Mouse (Mus musculus) lung, postnatal 25 days (tissue): ENCODE measurements at regions not wholly inside any gene's neighbourhood (a gene's known extent, or its start where the extent isn't known, plus 50 kb on each side); places are given as distances from the start of the nearest gene placed in this dataset.
A peak's percentile ranks its signal among the peaks of the same experiment; 100 is the strongest.

Experiments used
- DNase-seq: peaks from one replicate; pipeline ENCODE4 v3.0.0; 2022; ENCODE audit warnings: low spot score

DNA sequence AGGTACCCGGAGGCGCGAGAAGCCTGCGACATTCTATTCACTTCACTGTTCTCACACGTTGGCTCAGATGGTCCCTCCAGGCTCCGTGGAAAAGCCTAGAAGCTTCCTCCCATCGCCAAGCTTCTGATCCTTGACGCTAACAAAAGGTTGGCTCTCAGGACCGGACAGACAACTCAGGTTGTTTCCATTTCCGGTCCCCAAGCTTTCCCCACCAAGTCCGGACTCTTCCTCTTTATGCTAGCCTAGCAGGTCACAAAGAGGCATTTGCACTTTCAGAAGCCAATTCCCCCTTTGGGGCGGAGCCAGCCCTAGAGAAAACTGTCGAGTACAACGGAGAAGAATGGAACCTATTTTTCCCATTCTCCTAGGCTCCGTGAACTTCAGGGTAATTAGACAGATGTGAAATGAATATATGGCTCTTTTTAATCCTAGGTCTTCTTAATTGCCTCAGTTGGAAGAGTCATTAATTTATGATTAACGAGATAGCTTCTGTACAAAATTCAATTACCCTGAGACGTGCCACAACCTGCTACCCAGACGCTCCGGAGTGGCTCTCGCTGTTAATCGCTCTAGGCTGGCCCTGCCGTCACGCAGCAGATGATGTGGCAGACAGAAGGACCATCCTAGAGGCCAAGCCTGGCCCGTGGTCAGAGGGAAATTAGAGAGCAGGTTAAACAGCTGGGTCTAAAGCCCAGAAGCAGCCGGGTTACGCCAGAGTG lies 207.6 kb downstream of the Xxylt1 start:
- peak; percentile 21 for DNase-seq

DNA sequence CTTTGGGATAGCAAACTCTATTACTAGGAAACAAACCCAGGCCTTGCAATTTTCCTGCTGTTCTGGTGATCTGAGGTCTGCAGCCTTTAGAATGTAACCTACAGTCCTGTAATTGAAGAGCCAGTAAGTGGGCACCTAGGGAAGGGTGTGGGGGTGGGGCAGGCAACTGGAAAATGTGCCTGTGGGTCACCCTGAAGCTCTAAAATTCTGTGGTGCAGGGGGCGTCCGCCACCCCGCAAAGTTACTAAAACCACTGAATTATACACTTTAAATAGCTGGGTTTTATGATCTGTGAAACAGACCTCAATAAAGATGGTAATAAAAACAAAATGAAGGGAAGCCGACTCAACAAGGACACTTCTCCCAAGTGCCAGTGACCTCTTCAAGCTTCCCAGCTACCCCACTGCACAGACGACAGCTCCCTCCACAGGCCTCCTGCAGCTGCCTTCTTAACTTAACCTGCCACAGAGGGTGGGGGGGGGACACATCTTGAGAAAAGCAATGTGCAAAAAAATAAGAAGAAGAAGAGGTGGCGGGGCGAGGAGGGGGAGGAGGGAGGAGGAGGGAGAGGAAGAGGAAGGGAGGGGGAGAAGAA lies 205.9 kb downstream of the Xxylt1 start:
- DNase-seq = no peak

DNA sequence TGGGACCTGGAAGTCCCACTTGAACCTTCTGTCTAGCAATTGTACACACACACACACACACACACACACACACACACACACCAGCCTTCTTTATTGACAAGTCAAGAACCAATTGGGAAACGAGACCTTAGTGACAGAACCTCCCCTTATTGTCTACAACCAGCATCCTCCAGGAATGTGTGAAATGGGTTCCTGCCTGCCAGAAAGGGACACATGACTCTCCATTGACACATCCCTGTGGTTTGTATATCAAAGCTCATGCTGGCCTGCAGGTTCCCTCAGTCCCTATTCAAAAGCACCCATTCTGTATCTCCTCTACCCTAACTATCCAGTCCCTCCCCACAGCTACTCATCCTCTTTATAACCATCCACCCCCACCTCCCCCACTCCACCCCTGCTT lies 202.4 kb downstream of the Xxylt1 start:
- no peak for DNase-seq

DNA sequence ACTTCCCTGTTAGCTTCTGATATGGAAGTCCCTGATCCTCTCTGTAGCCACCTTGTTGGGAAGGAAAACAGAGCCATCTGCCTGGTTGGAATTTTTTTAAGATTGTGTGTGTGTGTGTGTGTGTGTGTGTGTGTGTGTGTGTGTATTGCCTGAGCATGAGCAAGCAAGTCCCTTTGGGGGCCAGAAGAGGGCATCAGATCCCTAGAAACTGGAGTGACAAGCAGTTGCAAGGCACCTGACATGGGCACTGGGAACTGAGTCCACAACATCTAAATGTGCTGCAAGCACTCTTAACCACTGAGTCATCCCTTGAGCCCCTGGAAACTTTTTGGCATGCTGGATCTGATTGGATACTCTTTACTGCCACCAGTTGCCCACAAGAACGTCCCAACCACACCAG lies 201.4 kb downstream of the Xxylt1 start:
- no peak for DNase-seq

DNA sequence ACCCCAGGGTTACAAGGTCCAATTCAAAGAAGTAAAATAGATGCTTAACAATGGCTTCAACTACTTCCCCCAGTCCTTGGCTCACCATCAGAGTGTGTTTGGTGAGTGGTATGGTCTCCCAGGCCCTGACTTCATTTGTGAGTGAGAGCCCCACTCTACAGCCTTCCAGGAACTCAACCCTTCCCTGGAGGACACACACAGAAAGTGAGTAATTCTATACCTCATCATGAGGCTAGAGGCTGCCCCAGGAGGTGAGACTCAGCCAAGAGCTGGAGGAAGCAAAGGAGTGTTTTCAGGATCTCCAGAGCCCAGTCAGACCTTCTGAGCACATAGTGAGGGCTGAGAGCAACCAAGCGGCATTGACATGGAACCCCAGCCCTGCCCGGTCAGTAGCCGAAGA lies 200.6 kb downstream of the Xxylt1 start:
- DNase-seq = no peak

DNA sequence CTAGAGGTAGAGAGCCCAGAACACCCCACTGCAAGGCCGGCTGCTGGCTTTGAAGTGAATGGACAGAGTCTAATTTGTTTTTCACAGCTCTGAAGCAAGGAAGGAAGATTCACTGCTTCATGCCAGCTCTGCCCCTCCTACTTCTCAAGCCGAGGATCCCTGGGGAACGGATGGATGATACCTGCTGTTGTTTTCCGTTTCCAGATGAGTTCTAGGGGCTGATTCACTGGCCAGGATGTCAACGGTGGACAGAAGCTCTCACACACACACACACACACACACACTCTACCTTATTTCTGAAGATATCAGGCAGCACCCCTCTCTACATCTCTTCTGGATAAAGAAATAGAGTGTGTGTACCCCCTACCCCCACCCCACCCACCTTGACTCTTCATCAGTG lies 200.0 kb downstream of the Xxylt1 start:
- DNase-seq = no peak

DNA sequence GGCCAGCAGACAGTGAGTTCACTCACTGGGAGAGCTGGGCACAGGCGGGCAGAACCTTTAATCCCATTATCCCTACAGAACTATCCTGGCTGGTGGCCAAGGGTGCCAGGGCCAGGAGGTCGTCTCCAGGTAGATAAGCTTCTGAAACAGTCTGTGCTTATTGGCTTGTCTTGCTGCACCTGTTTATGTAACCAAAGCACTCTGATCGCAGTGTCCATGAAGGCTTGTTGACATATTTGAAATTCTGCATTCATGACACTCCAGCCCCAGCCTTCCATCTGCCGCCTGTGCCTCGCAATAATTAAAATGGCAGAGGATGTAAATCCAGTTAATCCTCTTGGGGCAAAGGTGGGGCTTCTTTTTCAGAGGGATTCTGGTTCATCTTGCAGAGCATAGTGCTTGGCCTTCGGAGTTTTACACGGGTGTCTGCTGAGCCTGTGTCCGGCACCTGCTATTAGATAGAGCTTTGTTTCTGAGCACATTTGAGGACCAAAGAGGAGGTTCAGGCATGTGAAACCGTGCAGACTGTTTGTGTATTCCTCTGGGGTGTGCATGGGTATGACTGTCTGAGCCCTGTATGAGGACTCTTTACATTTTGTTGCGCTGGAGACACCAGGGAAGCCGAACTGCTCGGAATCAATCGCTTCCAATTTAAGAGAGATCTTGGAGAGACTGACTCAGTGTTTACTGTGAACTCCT lies 197.6 kb downstream of the Xxylt1 start:
- no peak for DNase-seq

DNA sequence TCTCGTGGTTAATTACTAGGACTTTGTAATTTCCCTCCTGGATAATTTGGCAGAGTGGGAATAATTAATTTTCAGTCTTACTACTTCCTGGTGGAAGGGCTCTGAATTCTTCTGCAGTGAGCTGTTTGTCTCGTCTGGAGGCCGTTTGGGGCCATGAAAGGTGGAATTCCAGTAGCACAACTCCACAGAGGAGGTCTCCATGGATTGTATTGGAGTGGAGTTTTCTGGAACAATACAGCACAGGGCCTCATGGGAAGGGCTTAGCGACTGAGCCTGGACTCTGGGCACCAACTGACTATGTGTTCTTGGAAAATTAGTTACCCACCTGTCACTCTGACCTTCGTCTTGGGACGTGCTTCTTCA lies 197.1 kb downstream of the Xxylt1 start:
- DNase-seq = no peak

DNA sequence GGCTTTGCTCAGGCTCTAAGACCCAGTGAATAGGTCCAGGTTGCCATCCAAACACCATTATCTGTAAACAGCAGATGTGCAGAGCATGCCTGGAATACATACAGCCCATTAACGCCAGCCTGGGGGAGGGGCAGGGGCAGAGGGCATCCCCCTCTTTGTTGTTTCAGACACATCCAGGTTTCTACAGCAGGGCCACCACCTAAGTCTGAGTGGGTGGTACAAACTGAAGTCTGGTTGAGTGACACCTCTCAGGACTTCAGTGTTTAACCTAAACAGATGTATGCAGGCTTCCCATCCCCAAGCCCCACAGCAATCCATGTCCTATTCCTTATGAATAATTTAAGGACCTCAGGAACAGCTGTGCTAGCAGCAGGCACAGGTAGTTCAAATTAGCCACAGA lies 194.2 kb downstream of the Xxylt1 start:
- no peak for DNase-seq

DNA sequence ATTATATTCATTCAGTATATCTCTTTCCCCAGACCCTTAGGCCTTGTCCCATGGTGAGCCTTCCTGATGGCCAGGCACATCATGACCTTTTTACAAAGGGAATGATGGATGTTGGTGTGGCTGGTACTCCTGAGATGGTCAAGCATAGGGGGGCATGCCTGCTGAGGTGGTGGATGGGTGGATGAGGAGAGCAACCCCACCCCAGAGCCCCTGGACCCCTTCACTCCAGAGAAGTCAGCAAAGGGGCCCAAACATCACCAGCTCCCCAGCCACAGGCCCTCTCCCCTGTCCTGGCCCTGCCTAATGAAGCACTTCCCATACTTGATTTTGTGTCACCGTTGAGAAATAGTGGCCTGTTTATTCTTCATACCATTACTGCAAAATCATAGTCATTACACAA lies 193.7 kb downstream of the Xxylt1 start:
- DNase-seq = no peak

DNA sequence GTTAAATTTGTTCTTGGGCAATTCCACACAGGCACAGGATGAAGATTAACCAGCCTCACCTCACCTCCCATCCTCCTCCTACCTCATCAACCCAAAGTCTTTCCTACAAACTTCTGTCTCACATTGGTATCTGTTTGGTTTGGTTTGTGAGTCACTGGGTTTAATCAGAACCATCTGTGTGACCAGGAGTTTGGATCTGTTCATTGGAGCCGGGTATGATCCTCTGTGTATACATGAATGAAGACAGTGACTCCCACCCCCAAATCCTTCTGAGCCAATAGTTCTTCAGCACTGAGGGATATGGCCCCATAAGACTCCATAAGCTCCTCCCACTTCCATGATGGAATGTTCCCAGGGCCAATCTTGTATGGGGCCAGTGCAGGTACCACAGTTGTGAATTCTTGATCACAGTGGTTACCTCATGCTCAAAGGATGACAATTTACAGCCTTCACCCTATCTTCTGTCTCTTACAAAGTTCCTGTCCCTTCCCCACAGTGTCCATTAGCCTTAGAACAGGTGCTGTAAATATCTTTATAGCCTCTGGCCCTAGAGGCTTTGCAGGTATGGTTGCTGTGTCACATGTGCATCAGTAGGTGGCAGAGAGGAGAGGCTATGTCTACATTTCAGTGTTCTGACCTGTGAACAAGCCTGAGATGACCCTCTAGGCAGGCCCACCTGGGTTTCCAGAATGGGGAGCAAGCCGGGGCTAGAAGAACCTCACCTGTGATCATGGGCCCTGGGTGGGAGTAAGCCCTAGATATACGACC lies 192.5 kb downstream of the Xxylt1 start:
- DNase-seq = no peak

DNA sequence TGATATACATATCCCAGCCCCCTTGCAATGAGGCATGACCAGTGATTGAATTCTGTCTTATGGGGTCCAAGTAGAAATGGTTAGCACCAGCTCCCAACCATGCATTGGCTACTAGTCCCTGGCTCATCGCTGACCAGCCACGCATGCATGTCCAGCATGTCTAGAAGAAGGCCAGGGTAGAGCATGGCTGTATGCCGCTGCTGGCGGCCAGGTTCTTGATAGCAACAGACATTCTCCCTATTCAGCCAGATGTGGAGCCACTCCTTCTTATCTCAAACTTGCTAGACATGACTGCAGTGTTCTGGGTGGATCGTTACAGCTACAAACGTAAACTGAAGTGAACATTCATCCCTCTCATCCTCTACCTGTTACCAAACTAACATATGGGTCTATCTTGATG lies 188.6 kb downstream of the Xxylt1 start:
- no peak for DNase-seq

DNA sequence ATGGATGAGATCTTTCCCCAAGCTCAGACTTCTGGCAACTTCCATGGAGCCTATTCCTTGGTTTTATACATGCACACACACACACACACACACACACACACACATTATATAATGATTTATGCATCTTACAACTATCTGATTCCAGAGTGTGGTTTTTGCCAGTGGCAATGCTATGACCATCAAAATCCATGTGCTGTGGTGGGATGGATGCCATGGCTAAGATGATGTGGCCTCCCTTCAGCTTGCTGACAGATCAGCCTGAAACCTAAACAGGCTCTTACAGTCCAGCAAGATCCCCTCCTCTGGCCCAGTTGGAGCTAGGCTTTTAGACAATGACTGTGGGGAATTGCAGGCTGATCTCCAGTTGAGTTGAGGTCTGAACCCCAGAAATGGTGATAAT lies 187.1 kb downstream of the Xxylt1 start:
- DNase-seq = no peak

DNA sequence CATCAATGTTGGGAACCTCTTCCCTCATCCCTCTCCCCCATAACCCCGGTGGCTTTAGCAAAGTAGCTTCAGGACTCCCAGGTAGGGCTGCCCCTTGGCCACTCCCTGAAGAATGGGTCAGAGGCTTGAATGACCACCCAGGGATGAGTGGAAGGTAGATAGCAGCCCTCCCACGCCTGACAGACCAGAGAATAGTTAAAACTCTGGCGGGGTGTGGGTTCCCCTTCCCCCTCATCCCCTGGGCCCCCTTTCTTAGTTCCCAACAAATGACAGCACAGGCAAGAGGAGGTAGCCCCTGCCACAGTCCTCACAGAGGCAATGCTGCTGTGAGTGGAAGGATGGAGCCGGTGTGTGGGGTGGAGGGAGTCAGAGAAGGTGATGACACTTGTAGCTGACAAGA lies 186.2 kb downstream of the Xxylt1 start:
- no peak for DNase-seq

DNA sequence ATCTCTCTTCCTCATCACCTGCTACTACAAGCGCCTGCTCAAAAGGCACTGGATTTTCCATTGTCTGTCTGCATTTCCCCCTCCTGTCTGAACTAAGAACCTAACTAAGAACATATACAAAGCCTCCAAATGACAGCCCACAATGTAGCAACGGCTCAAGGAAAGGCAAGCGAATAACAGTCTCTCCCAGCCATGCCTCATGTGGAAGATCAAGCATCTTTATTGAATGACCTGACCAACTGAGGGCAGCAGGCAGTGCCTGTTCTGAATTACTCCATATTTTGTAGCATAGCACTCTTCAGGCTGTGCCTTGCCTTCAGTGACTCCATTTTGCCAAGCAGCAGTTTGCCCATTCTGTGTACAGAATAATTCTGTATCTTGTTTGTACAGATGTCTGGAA lies 183.9 kb downstream of the Xxylt1 start:
- DNase-seq = no peak

DNA sequence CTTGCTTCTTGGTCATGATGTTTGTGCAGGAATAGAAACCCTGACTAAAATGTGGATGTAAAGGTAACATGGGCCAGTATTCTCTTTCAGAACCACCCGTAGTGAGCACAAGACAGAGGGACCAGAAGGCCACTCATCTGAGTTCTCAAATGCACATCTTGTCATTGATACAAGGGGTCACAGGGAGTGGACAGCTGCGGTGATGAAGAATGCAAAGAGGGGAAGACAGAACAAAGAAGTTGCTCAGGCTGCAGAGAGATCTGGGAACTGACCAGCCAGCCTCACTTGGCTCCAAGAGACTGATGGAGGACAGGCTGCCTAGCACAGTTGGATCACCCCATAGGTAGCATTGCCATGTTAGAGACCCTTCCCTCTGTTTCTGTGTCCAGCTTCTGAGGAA lies 181.1 kb downstream of the Xxylt1 start:
- no peak for DNase-seq

DNA sequence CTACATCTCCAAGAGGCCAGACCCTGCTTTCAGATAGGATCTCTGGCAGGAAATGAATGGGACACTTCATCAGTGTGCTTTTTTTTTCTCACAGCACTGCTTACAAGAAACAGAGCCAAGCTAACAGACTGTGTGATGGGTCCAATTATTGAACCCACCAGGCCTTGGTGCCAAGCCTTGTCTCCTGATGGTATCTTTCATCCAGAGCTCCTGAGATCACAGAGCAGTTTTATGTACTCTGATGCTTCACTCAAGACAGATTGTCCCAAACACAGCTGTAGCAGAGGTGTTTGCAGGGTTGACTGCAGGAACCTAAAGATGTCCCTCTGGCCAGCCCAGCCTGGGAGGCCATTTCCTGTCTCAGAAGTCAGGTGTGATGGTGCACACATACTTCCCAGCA lies 179.9 kb downstream of the Xxylt1 start:
- DNase-seq = no peak
